Mouse (Mus musculus): ENCODE data around the gene Pcdh10. TPM values are rescaled to one million over a fixed set of nuclear protein-coding genes. Genes with fewer than 3 reads are reported as not detected.

Gene Pcdh10
- total and polyA plus RNA-seq, 3 experiments: not detected

- Histone ChIP-seq H3K36me3 (ENCODE audit: control insufficient read depth in 1 of 2, insufficient read depth in 2 of 2, low read length in 2 of 2) (no peaks in the 10 kb centered on the region), H3K27me3 (ENCODE audit: control insufficient read depth in 1 of 2, insufficient read depth in 2 of 2, low read length in 2 of 2) (no peaks in the 10 kb centered on the region), H3K79me2 (ENCODE audit: control insufficient read depth, insufficient read depth, low read length, poor library complexity) (no peaks in the 10 kb centered on the region), H3K9ac (ENCODE audit: control insufficient read depth, low read depth, low read length, poor library complexity, severe bottlenecking) (no peak overlapping the region), H3K9me3 (replicated peaks; ENCODE audit: insufficient read depth, low read length) (no peaks in the 10 kb centered on the region), H3K4me3 (ENCODE audit: control insufficient read depth in 1 of 2, insufficient read depth in 1 of 2, low read depth in 2 of 2, low read length in 2 of 2) (no peak overlapping the region), H3K27ac (ENCODE audit: control insufficient read depth, low read depth, low read length) (no peak overlapping the region), H3K4me1 (ENCODE audit: control insufficient read depth in 1 of 2, insufficient read depth in 2 of 2, low read length in 2 of 2) (no peaks in the 10 kb centered on the region)
- DNase-seq (ENCODE audit: low read depth, low spot score): no peak
- TF ChIP-seq MYB (IDR thresholded peaks at IDR 0.05; ENCODE audit: low read depth, low read length): no peak
- no peak for TF ChIP-seq SIN3A (IDR thresholded peaks at IDR 0.05; ENCODE audit: low read length)
- TF ChIP-seq USF2 (IDR thresholded peaks at IDR 0.05; ENCODE audit: borderline replicate concordance in 1 of 2, insufficient read depth in 1 of 2, low read depth in 1 of 2, low read length in 2 of 2): no peak
- no peak for TF ChIP-seq BHLHE40 (IDR thresholded peaks at IDR 0.05; ENCODE audit: borderline replicate concordance, low read depth, low read length)
- TF ChIP-seq GABPA (IDR thresholded peaks at IDR 0.05; ENCODE audit: low read depth, low read length): no peak
- no peak for TF ChIP-seq POLR2AphosphoS5 (IDR thresholded peaks at IDR 0.05; ENCODE audit: borderline replicate concordance, low read depth, low read length)
- TF ChIP-seq MAX (IDR thresholded peaks at IDR 0.05; ENCODE audit: low read length): no peak
- no peak for TF ChIP-seq RAD21 (IDR thresholded peaks at IDR 0.05; ENCODE audit: low read depth, low read length)
- TF ChIP-seq JUND (IDR thresholded peaks at IDR 0.05; ENCODE audit: low read depth, low read length): no peak
- TF ChIP-seq TCF12 (IDR thresholded peaks at IDR 0.05; ENCODE audit: low read depth, low read length): no peak
- TF ChIP-seq CHD2 (IDR thresholded peaks at IDR 0.05; ENCODE audit: low read length): no peak
- no peak for TF ChIP-seq ZMIZ1 (IDR thresholded peaks at IDR 0.05; ENCODE audit: low read depth, low read length)
- no peak for TF ChIP-seq ELF1 (IDR thresholded peaks at IDR 0.05; ENCODE audit: low read depth, low read length)
- TF ChIP-seq SMC3 (IDR thresholded peaks at IDR 0.05; ENCODE audit: low read depth, low read length): no peak
- TF ChIP-seq ZKSCAN1 (IDR thresholded peaks at IDR 0.05; ENCODE audit: low read depth, low read length): no peak
Observed at GRCm38 (mm10) chr3:45377391-45377998, 703 bp upstream of the Pcdh10 start.

GRCm38 (mm10) chr3:45379541-45379971 is 1.4 kb downstream of the Pcdh10 start:
- Histone ChIP-seq H3K4me1 (ENCODE audit: control insufficient read depth in 1 of 2, insufficient read depth in 2 of 2, low read length in 2 of 2) (no peaks in the 10 kb centered on the region), H3K79me2 (ENCODE audit: control insufficient read depth, insufficient read depth, low read length, poor library complexity) (no peaks in the 10 kb centered on the region), H3K9ac (ENCODE audit: control insufficient read depth, low read depth, low read length, poor library complexity, severe bottlenecking) (no peak overlapping the region), H3K27me3 (ENCODE audit: control insufficient read depth in 1 of 2, insufficient read depth in 2 of 2, low read length in 2 of 2) (no peaks in the 10 kb centered on the region), H3K36me3 (ENCODE audit: control insufficient read depth in 1 of 2, insufficient read depth in 2 of 2, low read length in 2 of 2) (no peaks in the 10 kb centered on the region), H3K4me3 (ENCODE audit: control insufficient read depth in 1 of 2, insufficient read depth in 1 of 2, low read depth in 2 of 2, low read length in 2 of 2) (no peak overlapping the region), H3K27ac (ENCODE audit: control insufficient read depth, low read depth, low read length) (no peak overlapping the region), H3K9me3 (replicated peaks; ENCODE audit: insufficient read depth, low read length) (no peaks in the 10 kb centered on the region)
- TF ChIP-seq EP300 (IDR thresholded peaks at IDR 0.05; ENCODE audit: low read depth in 1 of 2, low read length in 2 of 2) (no peak), RCOR1 (IDR thresholded peaks at IDR 0.05; ENCODE audit: low read depth, low read length) (no peak), GATA1 (IDR thresholded peaks at IDR 0.05; ENCODE audit: low read depth, low read length) (no peak), USF1 (IDR thresholded peaks at IDR 0.05; ENCODE audit: low read depth, low read length) (no peak), SMC3 (IDR thresholded peaks at IDR 0.05; ENCODE audit: low read depth, low read length) (no peak), ZMIZ1 (IDR thresholded peaks at IDR 0.05; ENCODE audit: low read depth, low read length) (no peak), CTCF (IDR thresholded peaks at IDR 0.05 in 2 of 3, conservative IDR thresholded peaks at IDR 0.05 in 1 of 3; ENCODE audit: control insufficient read depth in 1 of 3, insufficient read depth in 1 of 3, low read depth in 2 of 3, low read length in 3 of 3, poor library complexity in 1 of 3, severe bottlenecking in 1 of 3) (no peak), USF2 (IDR thresholded peaks at IDR 0.05; ENCODE audit: borderline replicate concordance in 1 of 2, insufficient read depth in 1 of 2, low read depth in 1 of 2, low read length in 2 of 2) (no peak)
- DNase-seq (ENCODE audit: low read depth, low spot score): no peak

Data from MEL (cell line).